Mouse (Mus musculus) neural tube, embryonic 13.5 days (tissue): ENCODE measurements at regions not wholly inside any gene's neighbourhood (a gene's known extent, or its start where the extent isn't known, plus 50 kb on each side); places are given as distances from the start of the nearest gene placed in this dataset.
A peak's percentile ranks its signal among the peaks of the same experiment; 100 is the strongest.

Experiments used
- ATAC-seq: fragments of 200-750 bp; cut with Nextera tagmentation; 2 replicates; pipeline ENCODE4 v1.8.0; 2017; ENCODE audit warnings: low read depth, mild to moderate bottlenecking, moderate TSS enrichment, moderate library complexity
- H3K27ac ChIP-seq: fragments of 300-500 bp; sonication (generic); replicated peaks from 2 replicates; pipeline ENCODE4 v1.5.1; 2015; ENCODE audit warnings: moderate library complexity, mild to moderate bottlenecking, inconsistent platforms
- H3K27me3 ChIP-seq: fragments of 300-500 bp; sonication (generic); 2 replicates; pipeline ENCODE4 v1.6.1; 2015; ENCODE audit warnings: mild to moderate bottlenecking, inconsistent platforms
- H3K36me3 ChIP-seq: fragments of 300-500 bp; sonication (generic); 2 replicates; pipeline ENCODE4 v1.6.1; 2015; ENCODE audit warnings: mild to moderate bottlenecking, inconsistent platforms
- H3K4me1 ChIP-seq: fragments of 300-500 bp; sonication (generic); replicated peaks from 2 replicates; pipeline ENCODE4 v1.6.1; 2015; ENCODE audit warnings: inconsistent platforms
- H3K4me2 ChIP-seq: fragments of 300-500 bp; sonication (generic); 2 replicates; pipeline ENCODE4 v1.6.1; 2015; ENCODE audit warnings: inconsistent platforms, mild to moderate bottlenecking, moderate library complexity
- H3K4me3 ChIP-seq: fragments of 300-500 bp; sonication (generic); 2 replicates; pipeline ENCODE4 v1.5.1; 2015; ENCODE audit warnings: mild to moderate bottlenecking, inconsistent platforms
- H3K9ac ChIP-seq: fragments of 300-500 bp; sonication (generic); 2 replicates; pipeline ENCODE4 v1.6.1; 2015; ENCODE audit warnings: moderate library complexity, mild to moderate bottlenecking, inconsistent platforms
- H3K9me3 ChIP-seq: fragments of 300-500 bp; sonication (generic); 2 replicates; pipeline ENCODE4 v1.6.1; 2016; ENCODE audit warnings: inconsistent platforms
- WGBS: fragments of 180-500 bp; shearing (Covaris S2); methylation state at CpG from one replicate; pipeline ENCODE4 v1.1.7; 2015; 5-methylcytosine and 5-hydroxymethylcytosine counted together

DNA sequence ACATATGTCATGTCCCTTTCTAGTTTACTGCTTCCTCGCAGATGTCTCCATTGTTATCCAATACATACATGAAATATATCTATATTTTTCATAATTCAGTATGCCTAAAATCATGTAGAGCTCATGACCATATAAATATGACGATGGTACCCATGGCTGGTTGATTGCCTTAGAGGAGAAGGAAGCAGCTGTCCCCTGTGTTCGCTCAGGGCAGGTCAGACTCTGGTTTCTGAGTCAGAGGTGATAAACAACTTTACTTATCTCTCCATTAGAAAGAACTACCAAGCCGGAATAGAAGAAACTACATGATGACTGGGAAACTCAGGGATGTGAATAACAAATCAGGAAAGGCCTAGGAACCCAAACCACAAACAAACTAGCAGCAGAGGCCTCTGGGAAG lies 307.6 kb downstream of the Sox4 start:
- Histone ChIP-seq H3K27me3 (no peaks in the 10 kb centered on the region), H3K4me3 (no peak overlapping the region), H3K27ac (no peak overlapping the region), H3K9ac (no peak overlapping the region), H3K4me2 (no peak overlapping the region), H3K9me3 (no peaks in the 10 kb centered on the region), H3K36me3 (no peaks in the 10 kb centered on the region), H3K4me1 (no peaks in the 10 kb centered on the region)
- 81% methylated on average over 4 of the region's 4 CpGs for WGBS
- ATAC-seq, result no peak

DNA sequence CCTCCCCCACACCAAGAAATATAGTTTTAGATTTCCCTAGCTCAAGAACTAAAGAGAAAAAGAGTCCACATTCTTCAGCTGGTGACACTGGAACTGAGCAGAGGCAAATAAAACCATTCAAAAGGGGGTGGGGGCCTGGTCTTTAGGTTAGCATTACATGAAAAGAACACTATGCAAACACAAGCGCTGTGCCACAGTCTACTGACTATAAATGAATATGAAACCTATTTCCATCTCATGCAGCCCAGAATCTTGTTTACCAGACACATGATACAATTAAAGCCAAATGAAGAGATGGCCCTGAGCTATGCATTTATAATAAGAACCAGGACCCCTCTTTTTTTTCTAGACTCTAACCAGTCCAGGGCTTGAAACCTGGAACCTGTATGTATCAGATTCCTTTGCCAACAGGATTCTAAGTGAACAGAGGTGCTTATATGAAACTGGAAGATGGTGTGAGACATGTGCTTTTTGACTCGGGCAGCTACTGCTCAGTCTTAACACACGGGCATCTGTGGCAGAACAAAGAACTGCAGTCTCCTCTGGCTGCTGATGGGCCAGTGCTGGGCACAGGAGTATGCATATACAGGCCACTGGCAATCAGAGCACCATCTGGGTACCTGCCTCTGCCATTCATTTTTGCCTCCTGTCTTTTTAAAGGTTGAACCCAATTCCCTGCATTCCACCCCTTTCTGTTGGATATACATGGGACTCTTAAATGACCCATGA lies 308.5 kb downstream of the Sox4 start:
- ATAC-seq, result no peak
- WGBS, result 58% methylated on average over 3 of the region's 3 CpGs

DNA sequence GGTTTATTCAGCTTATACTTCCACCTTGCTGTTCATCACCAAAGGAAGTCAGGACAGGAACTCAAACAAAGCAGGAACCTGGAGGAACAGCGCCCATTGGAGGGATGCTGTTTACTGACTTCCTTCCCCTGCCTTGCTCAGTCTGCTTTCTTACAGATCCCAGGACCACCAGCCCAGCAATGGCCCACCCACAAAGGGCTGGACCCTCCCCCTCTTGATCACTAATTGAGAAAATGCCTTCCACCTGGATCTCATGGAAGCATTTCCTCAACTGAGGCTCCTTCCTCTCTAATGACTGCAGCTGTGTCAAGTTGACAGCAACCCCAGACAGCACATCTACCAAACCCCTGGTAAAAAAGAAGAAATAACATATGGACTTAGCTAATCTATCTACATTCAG lies 312.7 kb downstream of the Sox4 start:
- no peak overlapping the region for H3K27ac ChIP-seq

More for the DNA sequence above, 308.5 kb downstream of the Sox4 start:
- Histone ChIP-seq H3K9me3 (no peaks in the 10 kb centered on the region), H3K4me1 (no peaks in the 10 kb centered on the region), H3K36me3 (no peaks in the 10 kb centered on the region), H3K27me3 (no peaks in the 10 kb centered on the region), H3K4me3 (no peak overlapping the region), H3K9ac (no peak overlapping the region), H3K4me2 (no peak overlapping the region), H3K27ac (no peak overlapping the region)

DNA sequence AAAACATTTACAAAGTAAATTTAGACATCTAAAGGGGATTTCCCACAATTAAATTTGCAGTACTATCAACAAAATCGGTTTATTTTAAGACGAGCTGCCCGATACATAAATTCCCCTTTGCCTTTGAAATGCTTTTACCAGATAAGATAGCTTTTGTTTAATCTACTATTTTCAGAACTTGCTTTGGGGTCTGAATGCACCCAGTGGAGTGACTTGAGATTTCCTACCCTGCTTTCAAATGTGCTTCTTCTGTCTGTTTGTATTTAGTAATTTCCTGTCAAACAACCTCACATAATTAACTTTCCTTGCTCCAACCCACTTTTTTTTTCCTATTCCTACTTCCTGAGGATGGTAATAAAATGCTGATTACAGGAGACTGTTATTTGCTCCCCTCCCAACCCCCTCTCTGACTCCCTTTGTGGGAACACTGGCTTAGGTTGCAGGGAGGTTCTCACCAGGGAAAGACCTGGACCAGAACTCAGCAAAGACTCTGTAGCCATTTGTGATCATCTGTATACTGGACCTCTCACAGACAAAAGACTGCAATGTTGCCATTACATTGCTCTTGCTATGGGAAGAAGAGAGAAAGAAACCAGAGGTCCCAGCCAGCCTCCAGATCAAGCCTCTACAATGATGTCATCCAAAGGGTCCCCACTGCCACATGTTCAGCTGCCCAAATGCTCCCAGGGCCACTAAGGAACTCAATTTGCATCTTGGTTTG lies 318.1 kb downstream of the Sox4 start:
- ATAC-seq, result no peak
- WGBS, result 71% methylated on average over 3 of the region's 3 CpGs
- H3K27ac ChIP-seq, result peak overlapping the region; percentile 50; the same call in 1 of the 2 replicates

More for the DNA sequence above, 312.7 kb downstream of the Sox4 start:
- H3K4me1 ChIP-seq, result peaks cover under 1% of the 10 kb centered on the region
- ATAC-seq, result no peak
- no peaks in the 10 kb centered on the region for H3K9me3 ChIP-seq
- no peak overlapping the region for H3K9ac ChIP-seq
- no peaks in the 10 kb centered on the region for H3K36me3 ChIP-seq
- H3K4me2 ChIP-seq, result no peak overlapping the region
- no peak overlapping the region for H3K4me3 ChIP-seq
- no peaks in the 10 kb centered on the region for H3K27me3 ChIP-seq
- WGBS, result 81% methylated on average over 1 of the region's 1 CpGs

DNA sequence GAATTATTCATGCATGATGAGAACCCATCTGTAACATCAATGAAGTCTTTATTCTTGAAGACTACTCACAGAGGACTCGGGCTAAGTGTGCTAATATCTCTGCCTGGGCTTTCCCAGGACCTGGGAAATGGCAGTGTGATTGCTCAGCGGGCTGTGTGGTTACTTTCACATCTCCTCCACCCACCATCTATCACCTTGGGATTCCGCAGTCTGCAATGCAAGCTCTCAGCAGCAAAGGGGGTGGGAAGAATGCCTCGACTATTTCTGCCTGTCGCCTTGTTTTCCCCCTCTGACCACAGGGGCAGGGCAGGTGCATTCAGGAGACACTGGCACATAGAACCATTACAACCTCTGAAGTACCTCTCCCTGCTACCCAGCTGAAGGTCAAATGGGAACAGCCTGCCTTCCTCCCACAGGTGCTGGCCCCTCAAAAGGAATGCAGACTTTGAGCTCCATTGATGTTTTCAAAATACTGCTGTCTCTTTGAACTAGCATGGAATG lies 319.9 kb downstream of the Sox4 start:
- H3K36me3 ChIP-seq, result no peaks in the 10 kb centered on the region
- no peaks in the 10 kb centered on the region for H3K9me3 ChIP-seq
- no peak for ATAC-seq
- no peak overlapping the region for H3K4me3 ChIP-seq
- WGBS, result 18% methylated on average over 5 of the region's 5 CpGs
- H3K27me3 ChIP-seq, result no peaks in the 10 kb centered on the region
- H3K4me2 ChIP-seq, result no peak overlapping the region
- peak overlapping the region; percentile 53; the same call in 1 of the 2 replicates for H3K27ac ChIP-seq
- no peak overlapping the region for H3K9ac ChIP-seq
- H3K4me1 ChIP-seq, result peaks cover 37% of the 10 kb centered on the region

More for the DNA sequence above, 318.1 kb downstream of the Sox4 start:
- no peaks in the 10 kb centered on the region for H3K36me3 ChIP-seq
- no peak overlapping the region for H3K4me2 ChIP-seq
- no peaks in the 10 kb centered on the region for H3K9me3 ChIP-seq
- no peaks in the 10 kb centered on the region for H3K27me3 ChIP-seq
- no peak overlapping the region for H3K4me3 ChIP-seq
- no peak overlapping the region for H3K9ac ChIP-seq
- peaks cover 22% of the 10 kb centered on the region for H3K4me1 ChIP-seq

DNA sequence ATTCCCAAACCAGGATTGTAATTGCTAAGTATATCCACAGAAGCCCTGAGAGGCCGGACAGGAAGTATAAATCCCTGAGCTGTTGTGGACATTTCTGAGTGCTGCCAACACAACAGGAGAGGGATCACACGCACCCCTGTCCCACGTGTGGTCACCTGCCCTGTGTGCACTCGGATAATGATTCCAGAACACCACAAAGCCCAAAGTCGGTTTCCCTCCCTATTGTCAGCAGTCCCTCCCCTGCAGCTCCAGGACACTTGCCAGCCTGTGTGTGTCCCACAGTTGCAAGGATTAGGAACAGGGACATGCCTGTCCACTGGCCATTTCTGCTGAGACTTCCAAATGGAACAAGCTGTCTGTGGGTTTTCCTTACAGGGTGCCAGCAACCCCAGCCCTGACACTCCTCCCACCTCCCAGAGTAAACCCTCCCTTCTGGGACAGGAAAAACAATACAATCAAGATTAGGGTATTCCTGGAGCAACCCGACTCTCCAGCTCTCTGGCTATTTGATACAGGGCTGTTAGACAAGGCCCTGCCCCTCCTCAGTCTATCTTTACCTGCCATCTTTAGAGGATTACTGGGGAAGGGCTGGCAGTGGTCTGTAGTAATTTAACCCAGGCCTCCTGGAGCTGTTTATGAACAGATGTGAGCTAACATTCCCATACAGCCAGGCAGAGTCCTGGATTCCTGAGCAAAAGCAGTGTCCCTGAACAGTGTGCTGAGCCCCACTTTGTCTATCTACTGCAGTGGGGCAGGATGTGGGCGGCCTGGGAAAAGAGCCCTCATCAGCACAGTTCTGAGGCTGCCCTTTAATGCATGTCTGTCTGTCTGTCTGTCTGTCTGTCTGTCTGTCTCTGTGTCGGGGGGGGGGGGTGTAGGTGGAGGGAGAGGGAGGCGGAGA lies 323.8 kb downstream of the Sox4 start:
- H3K4me1 ChIP-seq, result peaks cover 27% of the 10 kb centered on the region
- no peak overlapping the region for H3K4me3 ChIP-seq
- peak overlapping the region; percentile 64 for H3K27ac ChIP-seq
- ATAC-seq, result peak; percentile 59
- no peaks in the 10 kb centered on the region for H3K27me3 ChIP-seq
- no peaks in the 10 kb centered on the region for H3K36me3 ChIP-seq
- H3K4me2 ChIP-seq, result no peak overlapping the region
- H3K9me3 ChIP-seq, result no peaks in the 10 kb centered on the region
- 42% methylated on average over 9 of the region's 9 CpGs for WGBS
- H3K9ac ChIP-seq, result 0 out of 2 replicates have a peak overlapping the region, but pooled peaks have one; percentile 17

DNA sequence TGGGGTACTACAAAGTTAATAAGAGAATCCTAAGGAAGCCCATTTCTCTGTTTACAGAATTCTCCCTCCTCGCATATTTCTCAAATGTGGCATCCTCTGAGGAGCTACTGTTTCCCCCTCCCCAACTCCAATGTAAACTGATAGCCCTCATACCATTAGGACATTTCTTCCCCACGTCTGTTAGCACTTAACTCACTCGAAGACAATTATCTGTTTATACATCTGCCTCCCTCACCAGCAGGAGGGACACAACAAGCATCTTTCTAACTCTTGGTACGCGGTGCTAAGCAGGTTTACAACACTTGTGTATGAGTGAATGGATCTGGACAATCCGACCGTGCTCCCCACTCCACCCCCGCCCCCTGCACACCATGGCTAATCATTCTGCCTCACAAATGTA lies 324.8 kb downstream of the Sox4 start:
- no peak for ATAC-seq
- Histone ChIP-seq H3K9me3 (no peaks in the 10 kb centered on the region), H3K4me1 (peaks cover 26% of the 10 kb centered on the region), H3K4me3 (no peak overlapping the region), H3K27me3 (no peaks in the 10 kb centered on the region), H3K4me2 (no peak overlapping the region), H3K27ac (0 out of 2 replicates have a peak overlapping the region, but pooled peaks have one; percentile 3), H3K9ac (no peak overlapping the region), H3K36me3 (no peaks in the 10 kb centered on the region)
- WGBS, result 50% methylated on average over 8 of the region's 8 CpGs

DNA sequence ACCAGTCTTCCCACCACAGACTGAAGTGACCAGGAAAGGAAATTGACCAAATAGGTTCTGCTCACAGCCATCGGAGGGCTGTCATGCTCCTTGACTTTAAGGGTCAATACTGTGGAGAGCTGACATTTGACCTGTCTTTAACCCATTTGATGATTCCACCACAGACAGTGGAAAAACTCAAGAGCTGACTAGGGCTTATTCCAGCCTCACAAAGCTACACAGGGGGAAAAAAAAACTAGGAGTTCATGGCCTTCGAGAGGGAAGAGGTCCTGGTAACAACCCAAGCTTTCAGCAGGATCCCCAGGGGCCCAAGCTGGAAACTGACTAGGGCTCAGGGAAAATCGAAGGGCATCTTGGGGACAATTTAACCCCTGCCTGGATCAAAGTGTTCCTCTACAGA lies 334.6 kb downstream of the Sox4 start:
- Histone ChIP-seq H3K9ac (no peak overlapping the region), H3K4me3 (no peak overlapping the region), H3K27me3 (no peaks in the 10 kb centered on the region), H3K4me1 (peaks cover 17% of the 10 kb centered on the region), H3K9me3 (no peaks in the 10 kb centered on the region), H3K4me2 (no peak overlapping the region), H3K36me3 (no peaks in the 10 kb centered on the region), H3K27ac (no peak overlapping the region)
- WGBS, result 31% methylated on average over 3 of the region's 3 CpGs
- ATAC-seq, result no peak

DNA sequence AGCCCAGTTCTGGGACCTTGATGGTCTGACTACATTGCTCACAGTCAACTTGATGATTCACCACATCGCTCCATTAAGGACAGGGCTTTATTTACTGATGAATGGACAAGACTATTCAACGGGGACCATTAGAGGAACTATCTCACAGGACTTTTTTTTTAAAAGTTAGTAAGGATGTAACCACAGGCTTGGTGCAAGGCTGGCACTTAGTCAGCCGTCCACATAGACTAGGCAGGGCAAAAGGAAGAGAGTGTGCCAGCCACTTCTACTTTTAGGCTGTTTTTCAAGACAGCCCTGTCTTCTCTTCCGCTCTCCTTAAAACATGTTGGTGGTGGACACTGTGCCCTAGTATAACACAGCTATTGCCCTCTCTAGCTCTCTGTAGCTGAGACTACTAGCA lies 336.0 kb downstream of the Sox4 start:
- Histone ChIP-seq H3K9me3 (no peaks in the 10 kb centered on the region), H3K27ac (no peak overlapping the region), H3K27me3 (no peaks in the 10 kb centered on the region), H3K4me2 (no peak overlapping the region), H3K36me3 (no peaks in the 10 kb centered on the region), H3K4me1 (peaks cover 17% of the 10 kb centered on the region), H3K9ac (no peak overlapping the region), H3K4me3 (no peak overlapping the region)
- ATAC-seq, result no peak
- 84% methylated on average over 4 of the region's 4 CpGs for WGBS

DNA sequence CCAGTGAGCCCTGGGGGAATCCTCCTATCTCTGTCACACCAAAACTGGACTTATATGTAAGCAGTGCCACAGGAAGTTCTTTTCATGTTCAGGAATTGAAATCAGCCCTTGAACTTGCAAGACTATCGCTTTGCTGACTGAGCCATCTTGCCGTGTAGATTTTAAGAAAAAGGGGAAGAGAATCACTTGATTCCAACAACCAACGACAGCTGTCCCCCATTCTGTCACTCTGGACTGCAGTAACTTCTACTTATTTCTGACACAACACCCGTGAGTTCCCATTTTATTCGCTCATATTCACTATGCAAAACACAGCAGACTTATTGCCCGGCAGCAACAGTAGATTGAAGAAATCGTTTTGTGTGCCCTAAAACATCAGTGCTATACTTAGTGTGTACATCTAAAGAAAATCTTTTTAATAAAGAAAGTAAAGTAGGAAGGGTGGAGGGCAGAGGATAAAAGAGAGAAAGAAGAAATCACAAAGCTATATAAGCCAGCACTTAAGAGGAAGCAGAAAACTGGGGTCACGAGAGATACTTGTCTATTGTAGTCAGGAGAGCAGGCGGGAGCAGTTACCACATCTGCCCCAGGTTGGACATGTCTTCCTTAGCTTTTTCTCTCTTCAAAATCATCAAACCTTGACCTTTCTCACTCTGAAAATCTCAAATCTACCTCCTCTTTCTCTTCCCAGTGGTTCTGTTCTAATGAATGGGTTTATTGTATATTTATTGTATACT lies 336.7 kb downstream of the Sox4 start:
- WGBS, result 84% methylated on average over 9 of the region's 9 CpGs
- Histone ChIP-seq H3K4me3 (no peak overlapping the region), H3K9ac (no peak overlapping the region), H3K27ac (no peak overlapping the region), H3K27me3 (no peaks in the 10 kb centered on the region), H3K4me1 (peaks cover 17% of the 10 kb centered on the region), H3K9me3 (no peaks in the 10 kb centered on the region), H3K4me2 (no peak overlapping the region), H3K36me3 (no peaks in the 10 kb centered on the region)
- ATAC-seq, result no peak

DNA sequence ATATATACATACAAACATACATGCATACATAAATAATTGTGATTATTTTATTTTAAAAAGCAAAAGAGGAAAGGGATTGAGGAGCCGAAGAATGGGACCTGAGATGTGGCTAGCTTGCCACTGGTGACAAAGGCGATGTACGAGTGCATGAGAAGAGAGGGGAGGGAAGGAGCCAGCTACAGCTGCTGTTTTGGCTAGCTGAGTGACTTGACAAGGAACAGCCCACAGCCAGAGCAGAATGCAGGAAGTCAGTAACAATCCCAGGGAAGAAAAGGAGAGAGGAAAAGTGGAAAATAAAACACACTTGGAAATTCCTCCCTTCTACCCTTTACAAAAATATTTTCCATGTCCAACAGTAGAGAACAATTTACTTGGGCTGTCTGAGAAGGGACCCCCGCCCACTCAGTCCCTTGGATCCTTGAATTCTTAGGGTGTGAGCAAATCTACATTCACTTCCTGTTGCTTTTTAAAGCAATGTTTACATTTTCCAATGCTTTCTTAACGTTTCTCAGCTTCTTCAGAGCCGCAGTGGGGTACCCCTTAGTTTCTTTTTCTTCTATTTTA lies 345.9 kb downstream of the Sox4 start:
- 69% methylated on average over 6 of the region's 6 CpGs for WGBS
- no peaks in the 10 kb centered on the region for H3K4me1 ChIP-seq
- H3K27ac ChIP-seq, result no peak overlapping the region
- H3K36me3 ChIP-seq, result no peaks in the 10 kb centered on the region
- no peak overlapping the region for H3K4me2 ChIP-seq
- no peaks in the 10 kb centered on the region for H3K27me3 ChIP-seq
- ATAC-seq, result no peak
- H3K9ac ChIP-seq, result no peak overlapping the region
- H3K9me3 ChIP-seq, result no peaks in the 10 kb centered on the region
- no peak overlapping the region for H3K4me3 ChIP-seq
